Mouse (Mus musculus): ENCODE measurements at regions not wholly inside any gene's neighbourhood (a gene's known extent, or its start where the extent isn't known, plus 50 kb on each side); places are given as distances from the start of the nearest gene placed in this dataset.

- H3K27ac ChIP-seq: no peak overlapping the region
- no peak overlapping the region for H3K4me3 ChIP-seq
- intact Hi-C loops (cut with DNase I): no loop called here
- TF ChIP-seq CTCF (IDR thresholded peaks at IDR 0.05): no peak
- no peak for DNase-seq
Observed at GRCm38 (mm10) chr2:137953144-137953543, 303.2 kb upstream of the Btbd3 start.

GRCm38 (mm10) chr2:137951942-137952341, 304.4 kb upstream of the Btbd3 start:
- Histone ChIP-seq H3K27ac (no peak overlapping the region), H3K4me3 (no peak overlapping the region)
- DNase-seq: no peak
- TF ChIP-seq CTCF (IDR thresholded peaks at IDR 0.05): no peak
- intact Hi-C loops (cut with DNase I): no loop called here

DNA sequence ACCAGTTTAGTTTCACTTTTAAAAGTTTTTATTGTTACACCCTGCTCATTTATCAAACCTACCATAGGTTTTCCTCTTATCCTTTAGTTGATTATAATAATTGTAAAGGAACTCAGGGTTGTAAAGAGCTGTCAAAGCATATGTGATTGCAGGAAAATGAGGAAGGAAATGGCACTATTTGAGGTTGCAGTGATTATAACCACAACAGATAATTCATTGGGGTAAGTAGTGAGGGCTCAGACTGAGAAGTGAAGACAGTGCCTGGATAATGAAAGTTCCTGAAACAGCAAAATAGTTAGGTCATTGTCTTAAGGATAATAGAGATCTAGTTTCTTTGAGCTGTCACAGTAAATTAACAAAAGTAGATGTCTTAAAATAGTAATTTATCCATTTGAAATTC, 305.4 kb upstream of the Btbd3 start:
- Histone ChIP-seq H3K4me3 (no peak overlapping the region), H3K27ac (no peak overlapping the region)
- no peak for TF ChIP-seq CTCF (IDR thresholded peaks at IDR 0.05)
- intact Hi-C loops (cut with DNase I): no loop called here
- DNase-seq: no peak

DNA sequence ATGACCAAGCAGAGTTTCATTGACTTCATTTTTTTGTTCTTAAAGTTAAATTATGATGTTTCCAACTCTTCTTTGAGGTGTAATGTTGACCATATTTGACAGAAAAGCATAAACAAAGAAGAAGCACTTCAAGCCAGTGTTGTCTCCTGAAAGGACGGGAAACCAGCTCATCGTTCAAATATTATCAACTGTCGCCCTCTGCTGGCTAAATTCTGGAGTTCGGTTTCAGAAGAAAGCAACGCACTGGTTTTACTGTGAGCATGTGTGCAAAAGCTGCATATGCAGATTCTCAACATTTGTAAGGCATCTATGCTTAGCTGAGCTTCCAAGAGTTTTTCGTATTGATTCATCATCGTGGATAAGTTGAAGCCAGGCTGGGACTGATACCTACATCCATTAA, 313.6 kb upstream of the Btbd3 start:
- intact Hi-C loops (cut with DNase I): loop anchor here (2.0 to 10.0 kb wide), 4 partner anchors 208 to 1455 kb away; no protein-coding TSS in a partner anchor
- TF ChIP-seq CTCF (IDR thresholded peaks at IDR 0.05): peak; percentile 81
- H3K27ac ChIP-seq: no peak overlapping the region
- H3K4me3 ChIP-seq: no peak overlapping the region
- peak; percentile 67 for DNase-seq

GRCm38 (mm10) chr2:137939591-137939990, 316.8 kb upstream of the Btbd3 start:
- H3K27ac ChIP-seq: no peak overlapping the region
- intact Hi-C loops (cut with DNase I): no loop called here
- no peak for DNase-seq
- TF ChIP-seq CTCF (IDR thresholded peaks at IDR 0.05): no peak
- H3K4me3 ChIP-seq: no peak overlapping the region

DNA sequence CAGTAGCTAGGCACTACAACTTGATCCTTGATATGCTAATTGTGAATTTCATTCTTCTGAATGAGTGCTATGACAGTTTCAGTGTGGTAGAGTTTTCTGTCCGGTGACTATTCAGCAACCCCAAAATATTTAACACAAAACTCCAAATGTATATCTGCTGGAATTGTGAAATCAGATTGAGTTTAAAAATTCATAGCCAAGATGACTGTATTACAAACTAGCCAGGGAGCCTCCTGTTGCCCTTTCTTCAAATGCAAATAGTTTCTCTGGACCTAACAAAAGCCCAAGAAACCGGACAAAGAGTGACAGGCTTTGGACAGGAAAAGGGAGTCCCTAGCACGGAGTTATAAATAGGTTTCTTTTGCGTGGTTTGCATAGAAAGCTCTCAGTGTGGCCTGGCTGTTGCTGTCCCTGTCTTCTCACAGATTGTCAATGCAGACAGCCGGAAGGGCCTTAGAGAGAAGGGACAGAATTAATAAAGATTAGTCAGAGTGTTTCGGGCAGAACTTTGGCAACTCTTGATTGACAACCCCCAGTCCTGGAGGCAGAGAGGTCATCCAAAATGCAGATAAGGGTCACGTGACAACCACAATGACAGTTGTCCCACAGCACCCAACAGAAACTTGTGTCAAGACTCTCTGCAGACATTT, 317.4 kb upstream of the Btbd3 start:
- TF ChIP-seq CTCF (IDR thresholded peaks at IDR 0.05): no peak
- Histone ChIP-seq H3K4me3 (no peak overlapping the region), H3K27ac (no peak overlapping the region)
- no peak for DNase-seq
- intact Hi-C loops (cut with DNase I): no loop called here

- Histone ChIP-seq H3K4me3 (no peak overlapping the region), H3K27ac (no peak overlapping the region)
- TF ChIP-seq CTCF (IDR thresholded peaks at IDR 0.05): no peak
- intact Hi-C loops (cut with DNase I): no loop called here
- no peak for DNase-seq
Observed at GRCm38 (mm10) chr2:137936613-137937012, 319.8 kb upstream of the Btbd3 start.

GRCm38 (mm10) chr2:137932931-137933330, 323.4 kb upstream of the Btbd3 start:
- intact Hi-C loops (cut with DNase I): no loop called here
- Histone ChIP-seq H3K27ac (no peak overlapping the region), H3K4me3 (no peak overlapping the region)
- DNase-seq: no peak
- no peak for TF ChIP-seq CTCF (IDR thresholded peaks at IDR 0.05)

- intact Hi-C loops (cut with DNase I): no loop called here
- Histone ChIP-seq H3K27ac (no peak overlapping the region), H3K4me3 (no peak overlapping the region)
- no peak for DNase-seq
- TF ChIP-seq CTCF (IDR thresholded peaks at IDR 0.05): no peak
Observed at GRCm38 (mm10) chr2:137932488-137932887, 323.9 kb upstream of the Btbd3 start.

DNA sequence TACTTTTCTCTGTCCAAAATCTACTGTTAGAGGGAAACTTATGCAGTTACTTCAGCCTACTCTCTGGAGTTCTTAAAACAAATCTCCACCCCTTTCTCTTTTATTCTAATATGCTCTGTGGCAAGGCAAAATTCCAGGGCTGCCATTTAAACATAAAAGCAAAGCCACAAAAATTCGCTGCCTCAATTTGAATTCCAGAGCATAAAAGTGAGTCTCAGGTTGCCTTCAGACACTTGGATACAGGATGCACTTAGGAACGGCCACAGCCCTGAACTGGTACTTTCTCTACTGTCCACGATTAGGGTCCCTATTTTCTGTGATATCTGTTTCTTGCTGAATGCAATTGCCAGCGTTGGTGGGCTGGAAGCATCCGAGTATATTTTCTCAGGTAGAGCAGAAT, 330.9 kb upstream of the Btbd3 start:
- no peak for DNase-seq
- H3K27ac ChIP-seq: no peak overlapping the region
- no peak overlapping the region for H3K4me3 ChIP-seq
- no peak for TF ChIP-seq CTCF (IDR thresholded peaks at IDR 0.05)
- intact Hi-C loops (cut with DNase I): no loop called here

- no peak overlapping the region for H3K27ac ChIP-seq
- no peak for DNase-seq
- no peak for TF ChIP-seq CTCF (IDR thresholded peaks at IDR 0.05)
- intact Hi-C loops (cut with DNase I): no loop called here
- no peak overlapping the region for H3K4me3 ChIP-seq
Observed at GRCm38 (mm10) chr2:137924576-137924975, 331.8 kb upstream of the Btbd3 start.

GRCm38 (mm10) chr2:137898425-137898824, 357.9 kb upstream of the Btbd3 start:
- Histone ChIP-seq H3K27ac (no peak overlapping the region), H3K4me3 (no peak overlapping the region)
- TF ChIP-seq CTCF (IDR thresholded peaks at IDR 0.05): no peak
- intact Hi-C loops (cut with DNase I): no loop called here
- DNase-seq: no peak

GRCm38 (mm10) chr2:137880211-137881031, 375.9 kb upstream of the Btbd3 start:
- H3K4me3 ChIP-seq: no peak overlapping the region
- no peak overlapping the region for H3K27ac ChIP-seq
- DNase-seq: no peak
- no peak for TF ChIP-seq CTCF (IDR thresholded peaks at IDR 0.05)
- intact Hi-C loops (cut with DNase I): no loop called here

DNA sequence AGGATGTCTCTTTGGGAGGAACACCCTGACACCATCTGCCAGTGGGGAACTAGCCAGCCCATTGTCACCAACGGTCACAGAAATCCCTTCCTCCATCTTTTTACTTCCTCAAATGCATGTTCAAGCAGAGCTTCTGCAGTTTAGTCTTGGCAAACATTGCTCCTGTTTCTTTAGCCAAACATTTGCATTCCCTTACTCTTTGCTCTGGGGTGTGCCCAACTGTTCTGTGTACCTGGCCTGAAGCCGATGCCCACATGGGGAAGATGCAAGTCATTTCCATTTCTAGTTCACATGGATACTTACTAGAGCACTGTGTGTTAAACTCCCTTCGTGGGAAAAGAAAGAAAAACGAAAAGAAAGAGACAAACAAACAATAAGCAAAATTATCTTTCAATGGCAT, 386.7 kb upstream of the Btbd3 start:
- Histone ChIP-seq H3K27ac (no peak overlapping the region), H3K4me3 (no peak overlapping the region)
- DNase-seq: no peak
- intact Hi-C loops (cut with DNase I): no loop called here
- no peak for TF ChIP-seq CTCF (IDR thresholded peaks at IDR 0.05)
